Mouse (Mus musculus) testis, adult 2 months (tissue): Measurements from ENCODE around the gene Rhag.

ENCODE experiments used
- CTCF ChIP-seq: fragments of 200-500 bp; IDR thresholded peaks from 2 replicates; pipeline ENCODE4 v1.5.1; 2012; ENCODE audit warnings: low read depth, mild to moderate bottlenecking, inconsistent platforms, low read length, moderate library complexity; ENCODE audit not compliant: control insufficient read depth, insufficient read depth, insufficient replicate concordance
- POLR2A ChIP-seq: fragments of 200-500 bp; IDR thresholded peaks from 2 replicates; pipeline ENCODE4 v1.6.1; 2012; ENCODE audit warnings: low read depth, mild to moderate bottlenecking, inconsistent platforms, low read length, moderate library complexity; ENCODE audit not compliant: control insufficient read depth

- TF ChIP-seq POLR2A (no peak), CTCF (no peak)
Measured at GRCm38 (mm10) chr17:40763662-40764061, 47.3 kb upstream of the Rhag start.
